Mouse (Mus musculus): Measurements from ENCODE around the gene Tbl3.
"Not testable (repeated sequence)": the region's sequence is repeated elsewhere in the genome, so short reads cannot be mapped to it uniquely, and the experiment has no call there.

Tbl3 gene

DNA sequence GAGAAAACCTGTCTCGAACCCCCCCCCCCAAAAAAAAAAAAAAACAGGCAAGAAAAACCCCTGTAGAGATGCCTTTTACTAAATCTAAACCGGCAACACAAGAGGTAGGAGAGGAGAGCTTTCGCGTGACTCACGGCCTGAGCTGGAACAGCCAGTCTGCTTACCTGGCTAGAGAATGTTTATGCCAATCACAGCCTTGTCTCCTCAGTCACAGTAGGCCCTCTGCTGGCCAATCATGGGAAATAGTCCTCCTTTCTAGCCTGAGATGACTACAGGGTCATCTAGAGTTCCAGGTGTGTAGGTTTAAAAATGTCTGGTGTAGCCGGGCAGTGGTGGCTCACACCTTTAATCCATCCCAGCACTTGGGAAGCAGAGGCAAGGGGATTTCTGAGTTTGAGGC lies 40.0 kb downstream of the Tbl3 start:
- no peaks in the 10 kb centered on the region for H3K36me3 ChIP-seq (ENCODE audit: control insufficient read depth, insufficient read depth, low read length, poor library complexity, severe bottlenecking)
- H3K27me3 ChIP-seq (ENCODE audit: control insufficient read depth, insufficient read depth, low read length, poor library complexity, severe bottlenecking), result no peaks in the 10 kb centered on the region
- peak; percentile 83 for DNase-seq (ENCODE audit: low read depth, low spot score)

DNA sequence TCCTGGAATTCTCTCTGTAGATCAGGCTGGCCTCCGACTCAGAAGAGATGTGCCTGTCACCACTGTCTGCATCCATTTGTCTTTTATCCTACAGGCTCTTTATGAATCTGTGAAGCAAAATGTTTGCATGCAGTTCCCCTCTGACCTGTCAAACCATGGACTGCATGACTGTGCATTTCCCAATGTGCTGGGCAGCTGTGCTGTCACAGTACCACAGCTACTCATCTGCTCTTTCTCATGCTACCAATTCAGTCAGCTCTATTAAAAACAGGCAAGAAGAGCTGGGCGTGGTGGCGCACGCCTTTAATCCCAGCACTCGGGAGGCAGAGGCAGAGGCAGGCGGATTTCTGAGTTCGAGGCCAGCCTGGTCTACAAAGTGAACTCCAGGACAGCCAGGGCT lies 40.4 kb downstream of the Tbl3 start:
- not testable (repeated sequence) for DNase-seq (ENCODE audit: low read depth, low spot score); H3K27me3 ChIP-seq (ENCODE audit: control insufficient read depth, insufficient read depth, low read length, poor library complexity, severe bottlenecking); H3K36me3 ChIP-seq (ENCODE audit: control insufficient read depth, insufficient read depth, low read length, poor library complexity, severe bottlenecking)

DNA sequence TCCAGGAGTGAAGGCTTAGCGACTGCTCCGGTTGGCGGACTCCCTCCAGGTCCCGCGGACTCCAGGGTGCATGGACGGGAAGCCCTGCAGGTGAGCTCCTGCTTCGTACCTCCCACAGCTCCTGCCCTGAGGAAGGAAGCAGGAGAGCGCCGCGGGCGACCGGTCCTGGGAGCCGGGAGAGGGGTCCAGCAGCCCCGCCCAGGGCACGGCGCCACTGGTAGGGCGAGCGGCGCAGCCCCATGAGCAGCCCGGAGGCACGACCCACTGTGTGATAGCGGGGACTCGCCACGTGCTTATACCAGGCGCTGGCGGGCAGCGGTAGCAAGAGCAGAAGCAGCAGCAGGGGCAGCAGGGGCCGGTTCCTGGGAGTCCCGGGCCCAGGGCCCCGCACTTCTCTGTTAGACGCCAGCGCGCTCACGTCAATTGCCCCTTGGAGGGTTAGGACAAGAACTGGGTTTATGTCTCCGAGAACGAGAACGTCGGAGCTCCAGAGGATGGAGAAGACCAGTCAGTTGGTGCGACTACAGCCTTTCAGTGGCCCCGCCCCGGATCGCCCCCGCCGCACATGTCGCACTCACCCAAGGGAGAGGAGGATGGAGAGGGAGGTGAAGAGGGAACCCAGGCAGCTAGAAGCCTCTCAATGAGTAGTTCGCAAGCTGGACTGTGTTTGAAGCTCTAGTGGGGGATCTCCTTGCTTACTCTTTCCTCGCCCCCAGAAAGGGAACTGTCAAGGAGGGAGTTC lies 49.3 kb downstream of the Tbl3 start, which contains the start of gene Npw:
TSS of gene Npw (minus strand) at position 441 of the 742 bp plus-strand sequence.
- no peaks in the 10 kb centered on the region for H3K27me3 ChIP-seq (ENCODE audit: control insufficient read depth, insufficient read depth, low read length, poor library complexity, severe bottlenecking)
- DNase-seq (ENCODE audit: low read depth, low spot score), result peak; percentile 45

DNA sequence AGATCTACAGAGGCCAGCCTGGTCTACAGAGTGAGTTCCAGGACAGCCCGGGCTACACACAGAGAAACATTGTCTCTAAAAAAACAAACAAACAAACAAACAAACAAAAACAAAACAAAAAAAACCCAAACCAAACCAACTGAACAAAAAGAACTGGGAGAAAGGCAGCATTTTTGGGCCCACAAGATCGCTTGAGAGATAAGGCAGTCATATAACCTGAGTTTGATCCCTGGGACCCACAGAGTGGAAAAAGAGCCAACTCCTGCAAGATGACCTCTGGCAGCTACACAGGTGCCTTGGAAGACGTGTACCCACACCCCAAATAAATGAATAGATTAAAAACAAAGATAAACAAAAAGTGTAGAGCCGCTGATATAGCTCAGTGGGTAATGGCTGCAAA lies 52.5 kb downstream of the Tbl3 start:
- H3K27me3 ChIP-seq (ENCODE audit: control insufficient read depth, insufficient read depth, low read length, poor library complexity, severe bottlenecking), result no peaks in the 10 kb centered on the region
- DNase-seq (ENCODE audit: low read depth, low spot score), result no peak
- no peaks in the 10 kb centered on the region for H3K36me3 ChIP-seq (ENCODE audit: control insufficient read depth, insufficient read depth, low read length, poor library complexity, severe bottlenecking)

More for the DNA sequence above, 49.3 kb downstream of the Tbl3 start, which contains the start of gene Npw:
- H3K36me3 ChIP-seq (ENCODE audit: control insufficient read depth, insufficient read depth, low read length, poor library complexity, severe bottlenecking), result no peaks in the 10 kb centered on the region

DNA sequence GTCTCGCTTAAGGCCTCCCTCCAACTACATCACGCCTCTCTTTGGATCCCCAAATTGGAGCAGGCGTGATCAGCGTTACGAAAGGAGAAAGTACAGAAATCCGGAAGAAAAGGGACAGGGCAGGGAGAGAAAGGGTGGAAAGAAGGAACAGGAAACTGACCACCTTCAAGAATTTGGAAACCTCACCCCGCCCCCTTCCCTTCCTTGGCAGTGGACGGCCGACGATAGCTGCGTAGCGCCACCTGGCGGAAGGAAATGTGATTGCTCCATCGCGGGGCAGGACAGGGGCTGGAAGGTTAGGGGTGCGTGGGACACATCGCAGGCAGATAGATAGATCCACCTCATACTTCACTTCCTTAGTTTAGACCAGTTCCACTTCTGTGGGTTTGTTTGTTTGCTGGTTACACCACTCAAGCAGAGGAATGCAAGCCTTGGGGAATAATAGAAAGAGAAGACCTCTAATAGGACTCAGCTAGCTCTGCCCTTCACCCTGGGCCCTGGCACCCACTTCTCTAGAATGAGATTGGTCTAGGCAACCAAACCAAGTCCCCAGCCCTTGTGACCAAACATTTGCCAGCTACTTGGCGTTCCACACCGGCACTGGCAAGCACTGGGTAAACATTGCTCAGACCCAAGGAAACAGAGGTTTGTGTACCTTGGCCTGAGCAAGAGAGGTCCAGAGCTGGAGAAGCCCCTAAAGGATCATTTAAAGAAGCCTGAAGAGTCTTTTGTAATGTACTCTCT lies 53.3 kb downstream of the Tbl3 start:
- H3K27me3 ChIP-seq (ENCODE audit: control insufficient read depth, insufficient read depth, low read length, poor library complexity, severe bottlenecking), result no peaks in the 10 kb centered on the region
- peak; percentile 87 for DNase-seq (ENCODE audit: low read depth, low spot score)

DNA sequence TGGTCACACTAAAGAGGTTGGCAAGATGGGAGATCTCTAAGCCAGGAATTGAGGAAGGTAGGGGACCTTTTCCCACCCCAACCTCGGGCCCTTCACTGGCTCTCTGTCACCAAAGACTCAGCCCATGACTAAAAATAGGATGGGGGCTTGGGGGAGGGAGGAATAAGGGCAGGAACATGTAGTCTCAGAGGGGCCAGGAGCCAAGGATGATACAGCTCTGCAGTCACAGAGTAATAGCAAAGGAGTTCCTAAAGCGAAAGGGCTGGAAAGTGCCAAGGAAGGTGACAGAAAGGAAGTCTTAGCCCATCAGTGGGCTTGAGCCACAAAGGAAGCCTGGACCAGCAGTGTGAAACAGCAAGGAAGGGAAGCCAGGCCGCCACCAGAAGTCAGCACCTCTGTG lies 55.6 kb downstream of the Tbl3 start:
- H3K27me3 ChIP-seq (ENCODE audit: control insufficient read depth, insufficient read depth, low read length, poor library complexity, severe bottlenecking), result no peaks in the 10 kb centered on the region
- no peaks in the 10 kb centered on the region for H3K36me3 ChIP-seq (ENCODE audit: control insufficient read depth, insufficient read depth, low read length, poor library complexity, severe bottlenecking)
- DNase-seq (ENCODE audit: low read depth, low spot score), result no peak

More for the DNA sequence above, 53.3 kb downstream of the Tbl3 start:
- no peaks in the 10 kb centered on the region for H3K36me3 ChIP-seq (ENCODE audit: control insufficient read depth, insufficient read depth, low read length, poor library complexity, severe bottlenecking)

DNA sequence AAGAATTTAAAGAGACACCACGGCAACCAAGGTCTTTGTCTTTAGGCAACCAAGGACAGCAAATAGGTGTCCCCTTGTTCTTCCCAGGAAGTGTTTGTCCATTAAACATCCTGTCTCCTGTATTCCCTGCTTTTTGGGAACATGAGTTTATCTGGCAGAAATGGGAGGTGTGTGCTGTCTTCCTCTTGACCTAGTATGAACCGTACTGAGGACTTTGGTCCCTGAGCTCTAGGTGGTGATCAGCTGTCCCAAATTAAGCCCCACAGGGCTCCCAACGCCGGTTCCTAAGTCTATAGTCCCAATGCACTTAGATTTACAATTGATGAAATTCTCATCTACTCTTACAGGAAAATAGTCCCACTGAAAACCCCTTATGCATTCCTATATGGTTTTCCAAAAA lies 56.7 kb downstream of the Tbl3 start:
- DNase-seq (ENCODE audit: low read depth, low spot score), result no peak
- Histone ChIP-seq H3K36me3 (ENCODE audit: control insufficient read depth, insufficient read depth, low read length, poor library complexity, severe bottlenecking) (no peaks in the 10 kb centered on the region), H3K27me3 (ENCODE audit: control insufficient read depth, insufficient read depth, low read length, poor library complexity, severe bottlenecking) (no peaks in the 10 kb centered on the region)

DNA sequence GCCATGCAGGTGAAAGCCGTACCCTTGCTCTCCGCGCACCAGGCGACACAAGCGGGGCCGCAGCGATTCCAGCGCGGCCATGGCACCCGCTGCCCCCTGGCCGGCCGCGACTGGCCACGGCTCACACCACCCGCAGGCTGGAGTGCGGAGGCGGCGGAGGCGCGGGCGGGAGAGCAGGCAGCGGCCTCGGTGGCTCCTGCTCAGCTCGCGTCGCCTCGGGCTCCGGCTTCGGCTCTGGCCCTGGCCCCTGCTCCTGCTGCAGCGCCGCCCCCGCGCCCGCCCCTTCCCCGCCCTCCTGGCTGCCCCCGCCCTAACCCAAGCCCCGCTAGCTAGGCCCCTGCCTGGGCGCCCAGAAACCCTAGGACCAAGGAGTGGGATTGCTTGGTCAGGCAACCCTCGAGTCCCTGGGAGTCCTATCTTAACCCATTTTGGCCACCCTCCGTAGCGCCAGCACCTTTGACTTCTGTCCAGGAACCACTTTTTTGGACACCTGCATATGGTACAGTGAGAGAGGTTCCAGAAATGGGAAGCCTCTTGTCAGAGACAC lies 57.3 kb downstream of the Tbl3 start, which contains the start of gene Slc9a3r2:
TSS of gene Slc9a3r2 (minus strand) at position 258 of the 547 bp plus-strand sequence.
- Histone ChIP-seq H3K36me3 (ENCODE audit: control insufficient read depth, insufficient read depth, low read length, poor library complexity, severe bottlenecking) (no peaks in the 10 kb centered on the region), H3K27me3 (ENCODE audit: control insufficient read depth, insufficient read depth, low read length, poor library complexity, severe bottlenecking) (no peaks in the 10 kb centered on the region)
- DNase-seq (ENCODE audit: low read depth, low spot score), result no peak

DNA sequence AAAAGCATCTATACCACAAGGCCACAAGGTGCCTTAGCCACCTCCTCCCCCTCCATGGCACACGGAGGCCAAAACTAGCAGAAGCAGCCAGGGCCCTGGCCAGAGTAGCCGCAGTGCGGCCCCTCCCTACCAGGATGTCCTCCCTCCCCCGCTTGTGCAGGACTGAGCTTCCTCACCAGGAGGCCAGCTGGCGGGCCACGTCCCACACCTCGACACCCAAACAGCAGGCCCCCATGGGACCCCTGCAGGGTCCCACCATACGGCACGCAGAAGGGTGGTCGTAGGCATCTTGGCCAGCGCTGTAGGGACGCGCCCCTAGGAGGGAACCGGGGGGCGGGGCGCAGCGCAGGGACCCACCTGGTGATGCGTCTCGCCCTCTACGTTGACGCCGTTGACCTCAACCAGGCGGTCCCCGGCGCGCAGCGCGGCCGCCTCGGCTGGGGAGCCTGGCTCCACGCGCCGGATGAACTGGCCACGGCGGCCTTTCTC lies 57.8 kb downstream of the Tbl3 start:
- Histone ChIP-seq H3K36me3 (ENCODE audit: control insufficient read depth, insufficient read depth, low read length, poor library complexity, severe bottlenecking) (no peaks in the 10 kb centered on the region), H3K27me3 (ENCODE audit: control insufficient read depth, insufficient read depth, low read length, poor library complexity, severe bottlenecking) (no peaks in the 10 kb centered on the region)
- no peak for DNase-seq (ENCODE audit: low read depth, low spot score)

DNA sequence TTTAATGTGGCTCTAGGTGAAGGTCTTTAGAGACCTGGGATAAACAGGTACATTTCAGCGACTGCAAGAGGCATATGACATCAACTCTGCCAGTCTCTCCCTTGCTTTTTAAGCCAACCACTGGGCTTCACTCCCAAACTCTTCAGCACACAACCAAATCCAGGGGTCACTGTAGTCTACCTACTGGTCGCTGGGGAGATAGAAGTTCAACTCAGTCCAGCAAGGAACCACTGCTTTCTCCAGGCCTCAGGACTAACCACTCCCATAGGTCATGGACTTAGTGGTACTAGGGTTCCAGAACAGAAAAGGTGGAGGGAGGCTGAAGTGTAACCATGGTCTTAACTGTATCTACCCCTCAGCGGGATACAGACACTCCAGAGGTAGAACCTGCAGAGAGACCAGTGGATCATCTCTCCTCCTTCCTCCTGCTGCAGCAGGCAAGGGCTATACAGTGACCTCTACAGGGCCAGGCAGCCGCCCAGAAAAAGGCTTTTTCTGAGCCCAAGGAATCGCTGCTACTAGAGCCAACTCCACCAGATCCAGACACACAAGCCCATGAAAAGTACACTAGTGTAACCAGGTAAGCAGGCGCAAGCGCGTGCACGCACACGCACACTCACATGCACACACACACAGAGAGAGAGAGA lies 58.6 kb downstream of the Tbl3 start:
- no peaks in the 10 kb centered on the region for H3K27me3 ChIP-seq (ENCODE audit: control insufficient read depth, insufficient read depth, low read length, poor library complexity, severe bottlenecking)
- H3K36me3 ChIP-seq (ENCODE audit: control insufficient read depth, insufficient read depth, low read length, poor library complexity, severe bottlenecking), result no peaks in the 10 kb centered on the region
- no peak for DNase-seq (ENCODE audit: low read depth, low spot score)
